Mouse (Mus musculus): ENCODE data around the gene Grb10. TPM values are rescaled to one million over a fixed set of nuclear protein-coding genes. Genes with fewer than 3 reads are reported as not detected.

Gene Grb10
- total RNA-seq (2018; cell fraction: chromatin; rRNA removed), result 10 to 100 TPM in 1 of 26 experiments, under 1 TPM in 12, not detected in 13; 0.16 to 38.4 (median 0.27) TPM
- under 1 TPM in 13 of 26 experiments, not detected in 13; 0.03 to 0.11 (median 0.05) TPM for total RNA-seq (2018; cell fraction: cytosol; rRNA removed)
- total RNA-seq (2018; cell fraction: nucleus; rRNA removed), result 1 to 10 TPM in 2 of 26 experiments, under 1 TPM in 5, not detected in 19; 0.09 to 6.3 (median 0.18) TPM
- 0.11 TPM in 1 of 3 replicates, not detected in the others for polyA plus RNA-seq (2018)

- Histone ChIP-seq H3K79me2 (ENCODE audit: inconsistent target) (no peaks in the 10 kb centered on the region), H3K27ac (no peak within 1 kb of the TSS), H3K36me3 (ENCODE audit: inconsistent target) (no peaks in the 10 kb centered on the region), H3K4me3 (ENCODE audit: inconsistent target) (no peak within 1 kb of the TSS)
- 54% methylated on average over 10 of the region's 10 CpGs for WGBS (ENCODE audit: missing documents)
Measured at GRCm38 (mm10) chr11:12038470-12038985, at the start of gene Grb10. Gene Grb10, minus strand, starts transcription at chr11:12038683.

- Histone ChIP-seq H3K4me3 (ENCODE audit: inconsistent target) (no peak overlapping the region), H3K27ac (no peak overlapping the region), H3K36me3 (ENCODE audit: inconsistent target) (no peaks in the 10 kb centered on the region), H3K79me2 (ENCODE audit: inconsistent target) (no peaks in the 10 kb centered on the region)
- 84% methylated on average over 3 of the region's 3 CpGs for WGBS (ENCODE audit: missing documents)
Measured at GRCm38 (mm10) chr11:12081638-12082037, 43.2 kb upstream of the Grb10 start.

- Histone ChIP-seq H3K27ac (no peak overlapping the region), H3K4me3 (ENCODE audit: inconsistent target) (no peak overlapping the region), H3K79me2 (ENCODE audit: inconsistent target) (no peaks in the 10 kb centered on the region), H3K36me3 (ENCODE audit: inconsistent target) (no peaks in the 10 kb centered on the region)
- WGBS (ENCODE audit: missing documents), result 75% methylated on average over 2 of the region's 2 CpGs
Measured at GRCm38 (mm10) chr11:12079231-12079630, 40.7 kb upstream of the Grb10 start.

- 92% methylated on average over 1 of the region's 1 CpGs for WGBS (ENCODE audit: missing documents)
- no peak overlapping the region for H3K4me3 ChIP-seq (ENCODE audit: inconsistent target)
- H3K36me3 ChIP-seq (ENCODE audit: inconsistent target), result no peaks in the 10 kb centered on the region
- no peaks in the 10 kb centered on the region for H3K79me2 ChIP-seq (ENCODE audit: inconsistent target)
- no peak overlapping the region for H3K27ac ChIP-seq
Measured at GRCm38 (mm10) chr11:12075449-12075848, 37.0 kb upstream of the Grb10 start.

GRCm38 (mm10) chr11:12073394-12074226, 35.1 kb upstream of the Grb10 start:
- Histone ChIP-seq H3K36me3 (ENCODE audit: inconsistent target) (no peaks in the 10 kb centered on the region), H3K4me3 (ENCODE audit: inconsistent target) (no peak overlapping the region), H3K27ac (no peak overlapping the region), H3K79me2 (ENCODE audit: inconsistent target) (no peaks in the 10 kb centered on the region)
- 93% methylated on average over 6 of the region's 6 CpGs for WGBS (ENCODE audit: missing documents)

- H3K27ac ChIP-seq, result no peak overlapping the region
- H3K36me3 ChIP-seq (ENCODE audit: inconsistent target), result no peaks in the 10 kb centered on the region
- 52% methylated on average over 3 of the region's 3 CpGs for WGBS (ENCODE audit: missing documents)
Measured at GRCm38 (mm10) chr11:12072322-12072721, 33.8 kb upstream of the Grb10 start.

GRCm38 (mm10) chr11:12059005-12059404, 20.5 kb upstream of the Grb10 start:
- Histone ChIP-seq H3K36me3 (ENCODE audit: inconsistent target) (no peaks in the 10 kb centered on the region), H3K4me3 (ENCODE audit: inconsistent target) (no peak overlapping the region), H3K79me2 (ENCODE audit: inconsistent target) (no peaks in the 10 kb centered on the region), H3K27ac (no peak overlapping the region)
- 57% methylated on average over 4 of the region's 4 CpGs for WGBS (ENCODE audit: missing documents)

More at GRCm38 (mm10) chr11:12072322-12072721, 33.8 kb upstream of the Grb10 start:
- Histone ChIP-seq H3K79me2 (ENCODE audit: inconsistent target) (no peaks in the 10 kb centered on the region), H3K4me3 (ENCODE audit: inconsistent target) (no peak overlapping the region)

GRCm38 (mm10) chr11:12048547-12049327, 10.3 kb upstream of the Grb10 start:
- Histone ChIP-seq H3K79me2 (ENCODE audit: inconsistent target) (no peaks in the 10 kb centered on the region), H3K27ac (no peak overlapping the region), H3K4me3 (ENCODE audit: inconsistent target) (no peak overlapping the region), H3K36me3 (ENCODE audit: inconsistent target) (no peaks in the 10 kb centered on the region)
- WGBS (ENCODE audit: missing documents), result 45% methylated on average over 2 of the region's 2 CpGs

- WGBS (ENCODE audit: missing documents), result 86% methylated on average over 1 of the region's 1 CpGs
- Histone ChIP-seq H3K4me3 (ENCODE audit: inconsistent target) (no peak overlapping the region), H3K27ac (no peak overlapping the region), H3K36me3 (ENCODE audit: inconsistent target) (no peaks in the 10 kb centered on the region), H3K79me2 (ENCODE audit: inconsistent target) (no peaks in the 10 kb centered on the region)
Measured at GRCm38 (mm10) chr11:12048135-12048534, 9.7 kb upstream of the Grb10 start.

- Histone ChIP-seq H3K4me3 (ENCODE audit: inconsistent target) (no peak overlapping the region), H3K27ac (no peak overlapping the region), H3K79me2 (ENCODE audit: inconsistent target) (no peaks in the 10 kb centered on the region), H3K36me3 (ENCODE audit: inconsistent target) (no peaks in the 10 kb centered on the region)
- WGBS (ENCODE audit: missing documents), result 62% methylated on average over 3 of the region's 3 CpGs
Measured at GRCm38 (mm10) chr11:12044245-12044644, 5.8 kb upstream of the Grb10 start.

GRCm38 (mm10) chr11:12041787-12042186, 3.3 kb upstream of the Grb10 start:
- no peaks in the 10 kb centered on the region for H3K79me2 ChIP-seq (ENCODE audit: inconsistent target)
- WGBS (ENCODE audit: missing documents), result 87% methylated on average over 4 of the region's 4 CpGs
- no peak overlapping the region for H3K27ac ChIP-seq
- H3K36me3 ChIP-seq (ENCODE audit: inconsistent target), result no peaks in the 10 kb centered on the region
- H3K4me3 ChIP-seq (ENCODE audit: inconsistent target), result no peak overlapping the region

- H3K36me3 ChIP-seq (ENCODE audit: inconsistent target), result no peaks in the 10 kb centered on the region
- 90% methylated on average over 6 of the region's 6 CpGs for WGBS (ENCODE audit: missing documents)
- no peak overlapping the region for H3K27ac ChIP-seq
- no peak overlapping the region for H3K4me3 ChIP-seq (ENCODE audit: inconsistent target)
- H3K79me2 ChIP-seq (ENCODE audit: inconsistent target), result no peaks in the 10 kb centered on the region
Measured at GRCm38 (mm10) chr11:12041379-12041778, 2.9 kb upstream of the Grb10 start.

GRCm38 (mm10) chr11:12040391-12040790, 1.9 kb upstream of the Grb10 start:
- Histone ChIP-seq H3K4me3 (ENCODE audit: inconsistent target) (no peak overlapping the region), H3K79me2 (ENCODE audit: inconsistent target) (no peaks in the 10 kb centered on the region), H3K27ac (no peak overlapping the region), H3K36me3 (ENCODE audit: inconsistent target) (no peaks in the 10 kb centered on the region)
- 90% methylated on average over 4 of the region's 4 CpGs for WGBS (ENCODE audit: missing documents)

- Histone ChIP-seq H3K4me3 (ENCODE audit: inconsistent target) (no peak overlapping the region), H3K36me3 (ENCODE audit: inconsistent target) (no peaks in the 10 kb centered on the region), H3K79me2 (ENCODE audit: inconsistent target) (no peaks in the 10 kb centered on the region), H3K27ac (no peak overlapping the region)
- WGBS (ENCODE audit: missing documents), result 80% methylated on average over 6 of the region's 6 CpGs
Measured at GRCm38 (mm10) chr11:12039748-12040147, 1.3 kb upstream of the Grb10 start.

Measured in macrophage (primary cell).